Mouse (Mus musculus) embryonic facial prominence, embryonic 13.5 days (tissue): ENCODE results near the gene Cphx1. TPM values are rescaled to one million over a fixed set of nuclear protein-coding genes. Genes with fewer than 3 reads are reported as not detected.
"Not testable (repeated sequence)": the region's sequence is repeated elsewhere in the genome, so short reads cannot be mapped to it uniquely, and the experiment has no call there.

Experiments
- ATAC-seq: fragments of 200-750 bp; cut with Nextera tagmentation; 2 replicates; pipeline ENCODE4 v1.8.0; 2017; ENCODE audit warnings: low read depth; ENCODE audit not compliant: insufficient number of reproducible peaks, insufficient read depth, low FRiP score, low TSS enrichment
- H3K27ac ChIP-seq: fragments of 300-500 bp; sonication (generic); 2 replicates; pipeline ENCODE4 v1.5.1; 2015; ENCODE audit warnings: moderate library complexity, mild to moderate bottlenecking, inconsistent platforms
- H3K27me3 ChIP-seq: fragments of 300-500 bp; sonication (generic); 2 replicates; pipeline ENCODE4 v1.6.1; 2015; ENCODE audit warnings: mild to moderate bottlenecking, inconsistent platforms
- H3K36me3 ChIP-seq: fragments of 300-500 bp; sonication (generic); 2 replicates; pipeline ENCODE4 v1.6.1; 2015; ENCODE audit warnings: mild to moderate bottlenecking, inconsistent platforms
- H3K4me1 ChIP-seq: fragments of 300-500 bp; sonication (generic); 2 replicates; pipeline ENCODE4 v1.6.1; 2015; ENCODE audit warnings: inconsistent platforms
- H3K4me2 ChIP-seq: fragments of 300-500 bp; sonication (generic); 2 replicates; pipeline ENCODE4 v1.6.1; 2015; ENCODE audit warnings: moderate library complexity, mild to moderate bottlenecking, inconsistent platforms
- H3K4me3 ChIP-seq: fragments of 300-500 bp; sonication (generic); 2 replicates; pipeline ENCODE4 v1.5.1; 2015; ENCODE audit warnings: mild to moderate bottlenecking, inconsistent platforms
- H3K9ac ChIP-seq: fragments of 300-500 bp; sonication (generic); 2 replicates; pipeline ENCODE4 v1.6.1; 2015; ENCODE audit warnings: mild to moderate bottlenecking, inconsistent platforms
- H3K9me3 ChIP-seq: fragments of 300-500 bp; sonication (generic); 2 replicates; pipeline ENCODE4 v1.6.1; 2016; ENCODE audit warnings: inconsistent platforms
- WGBS: fragments of 180-500 bp; shearing (Covaris S2); methylation state at CpG from one replicate; pipeline ENCODE4 v1.1.7; 2015; ENCODE audit warnings: mixed read lengths; 5-methylcytosine and 5-hydroxymethylcytosine counted together
- polyA plus RNA-seq: library from polyadenylated mRNA; unstranded; fragments of >200 nt; fragmentation: Nextera tagmentation; extraction: Ambion mirVana; gene quantifications from 2 replicates; pipeline ENCODE4 v1.2.1, GENCODE M21; 2015

The Cphx1 gene
- polyA plus RNA-seq, 1 experiment from 2014 or later = not detected

DNA sequence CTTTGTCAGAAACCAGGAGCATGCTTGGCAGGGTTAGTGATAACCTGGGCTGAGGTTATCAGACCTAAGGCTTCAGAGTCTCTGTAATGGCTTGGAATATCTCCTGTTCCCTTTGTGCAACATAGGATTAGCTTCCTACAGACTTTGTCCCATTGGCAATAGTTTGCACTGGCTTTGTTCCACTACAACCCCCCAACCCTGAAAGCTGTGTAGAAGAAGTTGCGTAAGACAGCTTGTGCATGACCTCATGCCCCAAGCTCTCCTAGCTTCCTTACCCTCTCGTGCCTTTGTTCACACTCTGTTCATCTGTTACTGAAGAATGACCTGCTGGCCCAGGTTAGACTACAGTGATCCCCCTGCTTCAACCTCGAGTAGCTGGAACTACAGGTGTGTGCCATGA lies 19.8 kb downstream of the Cphx1 start:
- H3K4me3 ChIP-seq, H3K4me1 ChIP-seq, ATAC-seq, H3K4me2 ChIP-seq, H3K27me3 ChIP-seq, H3K36me3 ChIP-seq, H3K27ac ChIP-seq, H3K9ac ChIP-seq, H3K9me3 ChIP-seq: not testable (repeated sequence)
- WGBS = no CpG with 5 or more reads among the region's 3 CpGs

DNA sequence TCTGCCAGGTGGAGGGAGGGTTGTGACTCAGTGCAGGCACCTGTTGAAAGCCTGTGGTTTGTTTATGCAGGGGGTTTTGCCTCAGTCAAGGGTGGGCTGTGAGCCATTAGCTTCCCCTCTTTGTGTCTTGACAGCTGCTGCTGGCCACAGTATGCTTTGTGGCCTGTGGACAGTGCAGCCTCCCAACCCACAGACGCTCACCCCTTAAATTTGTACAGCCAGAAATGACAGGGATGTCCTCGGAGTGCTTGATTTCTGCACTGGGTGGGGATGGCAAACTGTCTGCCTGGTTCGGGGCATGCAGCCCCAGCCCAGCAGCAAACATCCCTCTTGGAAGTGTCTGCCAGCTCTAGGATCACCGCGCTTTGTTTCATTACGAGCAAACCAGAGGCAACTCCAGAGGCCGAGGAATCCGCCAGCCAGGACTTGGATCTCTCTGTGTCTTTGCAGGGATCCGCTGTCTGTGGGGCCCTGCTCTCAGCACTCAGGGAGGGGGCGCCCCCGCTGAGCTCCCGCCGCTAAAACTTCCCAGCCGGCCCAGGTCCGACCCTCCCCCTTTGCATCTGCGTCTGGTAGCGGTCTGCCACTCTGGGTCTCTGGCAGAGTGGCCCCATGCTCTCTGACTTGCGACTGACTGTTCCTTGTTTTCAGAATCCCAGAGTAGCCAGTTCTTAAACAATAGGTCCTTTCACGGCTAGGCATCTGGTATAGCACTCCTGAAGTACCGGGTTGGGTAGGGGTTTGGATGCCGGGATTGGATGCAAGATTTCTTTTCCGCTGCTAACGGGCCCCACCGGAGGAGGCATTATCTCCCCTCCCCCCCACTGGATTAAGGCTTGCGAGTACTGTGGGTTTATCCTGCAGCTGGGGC lies 40.5 kb downstream of the Cphx1 start, which contains the start of gene Duxbl1:
Duxbl1 (plus strand) TSS at position 207 of the 871 bp plus-strand sequence.
- peak; percentile 75; the same call in 1 of the 2 replicates for ATAC-seq
- no CpG with 5 or more reads among the region's 25 CpGs for WGBS
- H3K9ac ChIP-seq, H3K27me3 ChIP-seq, H3K36me3 ChIP-seq, H3K9me3 ChIP-seq, H3K4me1 ChIP-seq: not testable (repeated sequence)
- H3K4me2 ChIP-seq = peak within 1 kb of the TSS; percentile 49
- peak within 1 kb of the TSS; percentile 90 for H3K27ac ChIP-seq
- peak within 1 kb of the TSS; percentile 29 for H3K4me3 ChIP-seq

DNA sequence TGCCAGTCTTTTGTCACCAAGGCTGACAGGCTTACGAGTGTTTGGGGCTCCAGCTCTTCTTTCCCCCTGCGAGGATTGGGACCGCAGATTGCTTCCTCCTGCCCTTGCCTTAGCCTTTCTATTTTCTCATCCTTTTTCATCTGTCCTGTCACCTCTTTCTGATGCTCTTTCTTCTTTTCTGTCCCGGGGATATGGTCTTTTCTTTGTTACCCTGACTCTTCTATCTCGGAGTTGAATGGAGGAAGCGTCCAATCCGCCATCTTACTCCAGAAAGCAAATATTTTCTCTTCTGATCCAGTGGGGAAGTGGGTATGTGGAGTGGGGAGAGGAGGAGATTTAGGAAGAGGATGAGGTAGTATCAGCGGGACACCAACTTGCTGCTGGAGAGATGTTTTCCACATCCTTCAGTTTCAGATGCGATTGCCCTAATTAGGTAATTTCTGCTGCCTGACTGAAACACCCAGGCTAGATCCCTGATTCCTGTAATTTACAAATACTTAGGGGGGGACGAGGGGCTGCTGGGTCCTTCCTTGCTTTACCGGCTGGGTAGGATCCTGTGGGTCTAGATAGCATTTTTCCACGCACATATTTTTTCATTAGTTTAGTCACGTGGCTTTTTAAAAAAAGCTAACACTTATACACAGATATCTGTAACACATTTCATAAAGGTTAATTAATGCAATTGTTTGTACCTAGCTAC lies 41.3 kb downstream of the Cphx1 start:
- H3K4me1 ChIP-seq, H3K27me3 ChIP-seq, ATAC-seq, H3K9ac ChIP-seq, H3K9me3 ChIP-seq, H3K36me3 ChIP-seq: not testable (repeated sequence)
- peak overlapping the region; percentile 49 for H3K4me2 ChIP-seq
- peak overlapping the region; percentile 90 for H3K27ac ChIP-seq
- H3K4me3 ChIP-seq = peak overlapping the region; percentile 29
- WGBS = 0% methylated on average over 7 of the region's 13 CpGs

DNA sequence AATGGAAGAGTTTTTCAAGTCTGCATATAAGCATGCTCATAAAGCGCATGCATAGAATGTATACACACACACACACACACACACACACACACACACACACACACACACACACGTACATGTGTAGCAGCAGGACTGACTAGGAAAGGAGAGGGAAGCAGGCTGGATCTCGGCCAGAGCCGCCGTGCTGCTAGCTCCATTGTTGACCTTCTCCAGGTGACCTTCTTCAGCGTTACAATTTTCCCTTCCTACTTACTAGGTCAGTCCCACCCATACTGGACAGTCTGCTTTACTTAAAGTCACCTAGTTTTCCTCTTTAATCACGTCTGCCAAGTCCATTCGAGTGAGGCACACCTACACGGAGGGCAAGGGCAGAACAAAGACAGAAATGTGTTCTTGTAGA lies 43.8 kb downstream of the Cphx1 start:
- not testable (repeated sequence) for H3K27me3 ChIP-seq, H3K27ac ChIP-seq, ATAC-seq, H3K4me2 ChIP-seq, H3K4me3 ChIP-seq, H3K9ac ChIP-seq, H3K9me3 ChIP-seq, H3K4me1 ChIP-seq, H3K36me3 ChIP-seq
- WGBS = 64% methylated on average over 7 of the region's 9 CpGs

Other genes with a start within 250 kb of the Cphx1 start
- 31.4 and 34.1 TPM in 2 replicates for gene Ppif, start 244.2 kb upstream of the Cphx1 start, polyA plus RNA-seq
- gene Zcchc24, start 169.3 kb upstream of the Cphx1 start, polyA plus RNA-seq = 29.4 and 32.7 TPM in 2 replicates
- 15.4 and 15.9 TPM in 2 replicates for gene Anxa11, start 96.1 kb upstream of the Cphx1 start, polyA plus RNA-seq
- gene Plac9a, start 35.2 kb upstream of the Cphx1 start, polyA plus RNA-seq = 1.7 TPM in 1 of 2 replicates, not detected in the other
- 2.5 and 3.2 TPM in 2 replicates for gene Tmem254a, start 10.6 kb upstream of the Cphx1 start, polyA plus RNA-seq
- gene Duxbl1, start 40.3 kb downstream of the Cphx1 start, polyA plus RNA-seq = 2.4 and 2.7 TPM in 2 replicates
- gene Gm9780, start 104.4 kb downstream of the Cphx1 start, polyA plus RNA-seq = 5.9 and 7.7 TPM in 2 replicates
- 34.0 and 35.7 TPM in 2 replicates for gene Tmem254c, start 129.1 kb downstream of the Cphx1 start, polyA plus RNA-seq
- gene Cphx2, start 143.2 kb downstream of the Cphx1 start, polyA plus RNA-seq = not detected in 2 replicates
- not detected in 2 replicates for gene Cphx3, start 144.0 kb downstream of the Cphx1 start, polyA plus RNA-seq
- gene Duxbl2, start 180.0 kb downstream of the Cphx1 start, polyA plus RNA-seq = 0.81 TPM in 1 of 2 replicates, not detected in the other
- 4.0 and 5.3 TPM in 2 replicates for gene Plac9b, start 244.2 kb downstream of the Cphx1 start, polyA plus RNA-seq